Mouse (Mus musculus): Measurements from ENCODE around the gene Stk40.

DNA sequence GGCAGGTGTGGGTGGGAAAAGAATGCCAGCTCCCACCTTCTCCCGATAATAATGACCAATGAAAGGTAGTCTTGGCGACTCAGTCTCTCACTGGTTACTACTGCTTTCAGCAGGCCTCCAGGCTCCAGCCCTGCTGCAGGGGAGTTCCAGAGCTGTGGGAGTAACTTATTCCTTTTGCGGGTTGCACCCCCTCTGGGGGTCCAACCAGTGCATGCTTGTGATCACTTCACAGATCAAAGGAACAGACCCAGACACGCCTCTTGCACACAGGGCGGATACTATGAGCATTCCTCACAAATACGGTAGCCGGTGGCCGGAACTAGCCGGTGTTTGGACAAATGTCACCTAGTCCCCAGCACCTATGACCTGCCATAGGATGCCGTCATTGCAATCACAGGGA lies 46.0 kb downstream of the Stk40 start:
- TF ChIP-seq POLR2A (IDR thresholded peaks at IDR 0.05; ENCODE audit: insufficient read depth, low read depth, low read length) (no peak), CTCF (IDR thresholded peaks at IDR 0.05; ENCODE audit: insufficient read depth, low read depth, low read length) (no peak)

All from olfactory bulb, adult 2 months (tissue).